Mouse (Mus musculus) spleen, postnatal 0 days (tissue): ENCODE results near the gene Atp6v0c. TPM values are rescaled to one million over a fixed set of nuclear protein-coding genes. Genes with fewer than 3 reads are reported as not detected.

Experiments used
- polyA plus RNA-seq: library from polyadenylated mRNA; unstranded; fragments of >200 nt; fragmentation: Nextera tagmentation; extraction: Ambion mirVana; gene quantifications from 2 replicates; pipeline ENCODE4 v1.2.1, GENCODE M21; 2015

Gene Atp6v0c
- polyA plus RNA-seq: 366 and 394 TPM in 2 replicates

GRCm38 (mm10) chr17:24169317-24170065 is at the start of gene Atp6v0c:
Atp6v0c (minus strand) TSS chr17:24169702.

DNA sequence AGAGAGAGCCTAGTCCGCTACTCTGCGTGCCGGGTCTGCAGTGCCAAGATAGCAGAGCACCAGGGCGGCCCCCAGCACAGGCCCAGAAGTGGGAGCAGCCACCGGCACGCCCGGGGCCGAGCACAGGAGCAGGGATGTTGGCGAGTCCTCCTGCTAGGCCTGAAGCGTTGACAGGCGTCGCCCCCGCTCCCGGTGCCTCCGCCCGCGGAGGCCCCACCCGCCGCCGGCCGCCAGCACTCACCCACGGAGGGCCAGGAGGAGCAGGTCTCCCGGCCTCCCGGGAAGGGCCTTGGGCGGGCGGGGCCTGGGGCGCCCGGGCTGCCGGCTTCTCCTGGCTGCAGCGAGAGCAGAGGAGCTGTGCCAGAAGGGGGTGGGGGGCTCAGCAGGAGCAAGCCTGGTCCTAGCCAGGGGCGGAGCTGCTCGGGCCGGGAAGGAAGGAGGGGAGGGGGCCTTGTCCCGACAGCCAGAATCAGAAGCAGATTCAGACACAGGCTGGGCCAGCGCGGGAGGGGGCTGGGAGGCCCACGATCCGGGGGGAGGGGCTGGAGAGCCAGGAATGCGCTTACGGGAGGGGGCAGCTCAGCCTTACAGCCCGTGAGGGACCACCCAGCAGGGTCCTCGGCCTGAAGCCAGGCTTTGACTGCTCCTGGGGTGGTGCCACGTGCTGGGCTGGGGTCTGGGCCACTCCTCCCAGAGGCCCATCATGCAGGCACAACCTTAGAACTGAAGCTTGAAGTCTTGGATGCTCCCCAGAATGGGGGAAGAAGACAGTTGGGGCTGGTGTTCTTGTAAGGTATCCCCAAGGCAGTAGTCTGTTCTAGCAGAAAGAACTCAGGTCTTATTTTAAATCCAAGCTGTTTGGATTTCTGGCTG is 39.8 kb upstream of the Atp6v0c start, which contains the start of gene Ntn3:
Gene Ntn3 (minus strand): TSS at position 489 of the 873 bp plus-strand sequence.

DNA sequence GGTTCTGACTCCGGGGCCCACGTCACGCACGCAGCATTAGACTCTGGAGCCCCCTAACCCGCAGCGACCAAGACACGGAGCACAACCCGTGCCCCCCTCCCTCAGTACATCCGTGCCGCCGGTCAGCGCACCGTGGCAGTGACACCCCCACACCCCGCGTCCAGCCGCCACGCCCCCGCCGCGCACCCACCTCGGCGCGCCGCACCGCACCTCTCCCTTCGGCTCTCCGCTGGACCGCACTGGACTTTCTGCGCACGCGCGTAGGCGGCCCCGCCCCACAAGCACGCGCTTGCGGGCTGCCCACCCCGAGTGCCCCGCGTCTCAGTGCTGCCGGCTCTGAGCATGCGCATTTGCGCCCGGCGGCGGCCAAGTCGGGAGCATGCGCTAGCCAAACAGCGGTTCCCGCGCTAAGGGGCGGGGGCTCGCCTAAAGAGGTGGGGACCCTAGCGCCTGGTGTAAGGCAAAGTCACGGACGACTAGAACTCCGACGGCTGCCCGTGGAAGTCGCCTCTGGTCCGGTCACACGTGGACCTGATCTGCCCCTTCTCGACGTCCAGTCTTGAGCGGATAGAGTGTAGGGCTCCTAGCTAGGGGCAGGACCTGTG is 35.9 kb upstream of the Atp6v0c start, which contains the start of gene Tbc1d24:
Gene Tbc1d24 (minus strand): TSS at position 279 of the 605 bp plus-strand sequence.

DNA sequence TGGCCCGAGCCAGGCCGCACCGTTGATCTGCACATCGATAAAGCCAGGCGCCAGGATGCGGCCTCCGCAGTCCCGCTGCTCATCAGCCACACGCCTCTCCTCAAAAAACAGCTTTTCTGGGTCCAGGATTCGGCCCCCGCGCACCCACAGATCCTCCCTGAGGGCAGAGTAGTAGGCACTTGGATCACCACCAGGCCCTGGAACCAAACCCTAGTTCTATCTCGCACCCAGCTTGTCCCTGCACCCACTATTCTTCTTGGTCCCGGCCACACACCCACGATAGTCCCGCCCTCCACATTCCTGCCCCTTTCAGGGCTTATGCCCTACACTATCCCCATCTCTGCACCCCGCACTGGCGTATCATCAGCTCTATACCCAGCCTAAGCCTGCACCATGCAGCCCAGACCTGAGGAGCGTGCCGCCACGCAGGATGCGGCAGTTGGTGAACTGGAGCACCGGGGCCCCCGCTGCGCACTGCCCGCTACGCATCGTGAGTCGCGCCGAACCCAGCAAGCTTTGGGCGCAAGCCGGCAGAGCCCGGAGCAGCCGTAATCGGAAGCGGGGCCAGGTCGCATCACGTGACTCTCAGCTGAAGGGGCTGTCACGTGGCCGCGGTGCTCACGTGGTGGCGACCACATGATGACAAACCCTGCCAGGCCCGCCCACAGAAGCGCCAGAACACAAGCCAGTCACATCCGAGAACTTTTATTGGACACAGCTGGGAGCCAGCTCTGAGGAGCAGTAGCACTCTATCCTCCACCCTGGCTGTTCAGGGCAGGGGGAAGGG is 6.1 kb downstream of the Atp6v0c start, which contains the start of gene Amdhd2:
Gene Amdhd2 (minus strand): TSS at position 591 of the 787 bp plus-strand sequence.

DNA sequence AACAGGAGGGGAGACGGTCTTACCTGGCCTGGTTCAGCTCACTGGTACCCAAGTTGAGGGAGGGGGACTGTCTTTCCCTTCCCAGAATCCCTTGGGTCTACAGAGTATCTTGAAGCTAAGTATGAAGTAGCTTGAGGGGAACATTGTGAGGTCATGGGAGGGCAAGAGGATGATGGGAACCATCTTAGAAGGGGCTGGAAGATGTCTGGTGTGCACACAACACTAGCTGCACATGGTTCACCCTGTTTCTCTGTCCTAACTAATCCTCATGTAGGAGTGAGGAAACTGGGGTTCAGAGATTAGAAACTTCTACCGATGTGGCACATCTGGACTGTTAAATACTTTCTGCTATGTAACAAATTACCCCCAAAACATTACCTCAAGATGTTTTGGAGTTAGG is 18.7 kb downstream of the Atp6v0c start, which contains the start of gene Pdpk1:
Gene Pdpk1 (minus strand): TSS at position 101 of the 400 bp plus-strand sequence.

Other genes starting within 250 kb of the Atp6v0c start
- gene Sbp, start 228.0 kb downstream of the Atp6v0c start, polyA plus RNA-seq: not detected in 2 replicates
- not detected in 2 replicates for gene Sbpl, start 214.4 kb downstream of the Atp6v0c start, polyA plus RNA-seq
- gene Prss30, start 189.1 kb downstream of the Atp6v0c start, polyA plus RNA-seq: 0.20 and 0.36 TPM in 2 replicates
- not detected in 2 replicates for gene Prss22, start 171.6 kb downstream of the Atp6v0c start, polyA plus RNA-seq
- not detected in 2 replicates for gene Prss27, start 131.6 kb downstream of the Atp6v0c start, polyA plus RNA-seq
- gene Kctd5, start 96.2 kb downstream of the Atp6v0c start, polyA plus RNA-seq: 16.6 and 18.2 TPM in 2 replicates
- gene Pdpk1, start 18.8 kb downstream of the Atp6v0c start, polyA plus RNA-seq: 27.5 and 31.2 TPM in 2 replicates
- 31.1 and 32.9 TPM in 2 replicates for gene Amdhd2, start 5.9 kb downstream of the Atp6v0c start, polyA plus RNA-seq
- 6.1 and 6.8 TPM in 2 replicates for gene Tbc1d24, start 35.9 kb upstream of the Atp6v0c start, polyA plus RNA-seq
- gene Ntn3, start 39.8 kb upstream of the Atp6v0c start, polyA plus RNA-seq: 2.1 and 2.3 TPM in 2 replicates
- 11.2 and 11.8 TPM in 2 replicates for gene Tedc2, start 51.1 kb upstream of the Atp6v0c start, polyA plus RNA-seq
- gene Ccnf, start 81.8 kb upstream of the Atp6v0c start, polyA plus RNA-seq: 62.5 and 70.6 TPM in 2 replicates
- gene Abca17, start 181.4 kb upstream of the Atp6v0c start, polyA plus RNA-seq: 0.10 and 0.13 TPM in 2 replicates
- 13.0 and 14.0 TPM in 2 replicates for gene Abca3, start 182.2 kb upstream of the Atp6v0c start, polyA plus RNA-seq
- 158 and 162 TPM in 2 replicates for gene Rnps1, start 244.9 kb upstream of the Atp6v0c start, polyA plus RNA-seq